Mouse (Mus musculus) heart, postnatal 25 days (tissue): ENCODE measurements at regions not wholly inside any gene's neighbourhood (a gene's known extent, or its start where the extent isn't known, plus 50 kb on each side); places are given as distances from the start of the nearest gene placed in this dataset.

ENCODE experiments used
- DNase-seq: peaks from one replicate; pipeline ENCODE4 v3.0.0; 2022; ENCODE audit warnings: low spot score
- intact Hi-C: fragments of 180-260 bp; cut with DNase I; formaldehyde crosslinking; loops from one replicate; pipeline ENCODE4 v1.15.1; 2025

DNA sequence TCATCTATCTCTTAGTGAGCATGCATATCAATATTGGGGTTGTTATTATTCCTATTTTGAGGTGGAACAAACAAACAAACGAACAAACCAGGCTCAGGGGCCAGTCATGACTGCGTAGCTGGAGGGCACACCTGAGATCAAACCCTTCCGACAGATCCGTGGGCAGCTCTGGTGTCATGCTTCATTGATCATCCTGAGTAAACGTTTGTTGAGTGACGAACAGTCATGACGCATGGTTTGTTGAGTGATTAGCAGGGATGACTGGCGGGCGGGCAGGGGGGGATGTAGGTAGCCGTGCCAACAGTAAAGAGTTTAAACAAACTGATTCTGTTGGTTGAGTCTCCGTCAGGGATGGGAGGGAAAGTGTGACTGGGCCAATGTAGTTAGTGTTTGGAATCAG is 55.8 kb downstream of the Camk2n1 start:
- intact Hi-C loops = loop anchor here (5.0 kb wide), 3 partner anchors 43 to 63 kb away; no protein-coding TSS in a partner anchor
- no peak for DNase-seq

DNA sequence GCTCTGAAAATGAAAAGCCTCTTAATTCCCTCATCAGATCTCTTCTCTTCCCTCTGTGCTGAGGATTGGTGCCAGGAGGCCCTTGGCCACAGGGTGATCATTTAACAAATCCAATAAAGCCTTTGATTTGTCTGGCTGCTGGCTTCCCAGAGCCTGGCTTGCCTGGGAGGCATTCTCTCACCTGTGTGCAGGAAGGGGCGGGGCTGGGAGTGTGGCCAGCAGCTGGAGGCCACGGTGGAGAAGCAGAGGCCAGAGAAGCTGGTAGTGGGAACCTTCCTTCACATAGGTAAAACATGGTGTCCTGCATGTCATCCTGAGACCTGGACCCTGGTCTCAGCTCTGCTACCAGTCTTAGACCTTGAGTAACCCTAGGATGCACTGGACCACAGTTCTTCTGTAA is 59.8 kb downstream of the Camk2n1 start:
- no peak for DNase-seq
- intact Hi-C loops = no loop called here
